Mouse (Mus musculus): ENCODE data around the gene Mecp2.

- TF ChIP-seq CTCF (IDR thresholded peaks at IDR 0.05; ENCODE audit: low read depth, low read length) (no peak), POLR2A (IDR thresholded peaks at IDR 0.05; ENCODE audit: insufficient read depth, low read length) (no peak)
Observed at GRCm38 (mm10) chrX:74084946-74085498, 50.1 kb downstream of the Mecp2 start.
